ENCODE assay signal across 8 mouse cellular contexts in genomic region chr13:43773965-43774566, GRCm38 (mm10). TPM values are rescaled to one million over a fixed set of nuclear protein-coding genes. Genes with fewer than 3 reads are reported as not detected.
A peak's percentile ranks its signal among the peaks of the same experiment; 100 is the strongest.
DNase-seq lines count a peak whose midpoint lies in the region; ATAC-seq and TF ChIP-seq lines count a peak whose summit lies in the region.
"Had no signal": no experiment of that assay in that cellular context is flagged by ENCODE, and none has a peak within 500 bp of the region (broad histone marks: within the 10 kb centered on the region; RNA-seq: fewer than 3 reads in every experiment).

No protein-coding gene starts in this region.

- no peaks in the 10 kb centered on the region for H3K27me3 ChIP-seq in liver, postnatal 0 days (ENCODE audit: insufficient read depth, low read length)
- peaks cover 6% of the 10 kb centered on the region; the same call in 1 of the 2 replicates for H3K27me3 ChIP-seq in liver, embryonic 12.5 days (replicated peaks)
- no peaks in the 10 kb centered on the region for H3K27me3 ChIP-seq in neural tube, embryonic 15.5 days (replicated peaks)
- H3K27me3 ChIP-seq: limb, embryonic 15.5 days had no signal

- no peak for TF ChIP-seq EP300 in liver, postnatal 0 days (IDR thresholded peaks at IDR 0.05; ENCODE audit: low read depth)

- H3K27ac ChIP-seq in liver, postnatal 0 days (ENCODE audit: low read depth), result no peak overlapping the region
- H3K27ac ChIP-seq in liver, embryonic 12.5 days, result no peak overlapping the region
- H3K27ac ChIP-seq in neural tube, embryonic 15.5 days (replicated peaks), result no peak overlapping the region
- H3K27ac ChIP-seq: limb, embryonic 15.5 days had no signal

- intact Hi-C loops in heart, postnatal 36 days (cut with DNase I), result no loop called here
- intact Hi-C loops in left cerebral cortex, postnatal 10 days (cut with DNase I), result no loop called here

- no peak for TF ChIP-seq CTCF in liver, postnatal 0 days (IDR thresholded peaks at IDR 0.05; ENCODE audit: low read depth)

- 66% methylated on average over 15 of the region's 15 CpGs for WGBS in liver, postnatal 0 days (ENCODE audit: insufficient replicate concordance)
- 64% methylated on average over 15 of the region's 15 CpGs for WGBS in liver, embryonic 12.5 days (ENCODE audit: insufficient replicate concordance)
- WGBS in neural tube, embryonic 15.5 days, result 49% methylated on average over 15 of the region's 15 CpGs

- H3K9me3 ChIP-seq in liver, postnatal 0 days (ENCODE audit: low read length), result no peaks in the 10 kb centered on the region
- no peaks in the 10 kb centered on the region for H3K9me3 ChIP-seq in liver, embryonic 12.5 days (replicated peaks)
- H3K9me3 ChIP-seq in neural tube, embryonic 15.5 days (replicated peaks), result no peaks in the 10 kb centered on the region
- H3K9me3 ChIP-seq: limb, embryonic 15.5 days had no signal

- peak; percentile 38 for DNase-seq in liver, postnatal 0 days
- DNase-seq in brain, adult 2 months (ENCODE audit: low read depth, low spot score), result peak; percentile 73
- DNase-seq in heart, postnatal 36 days, result peak; percentile 66 to 67
- peak; percentile 48 to 70 for DNase-seq in left cerebral cortex, postnatal 10 days (ENCODE audit: extremely low spot score in 1 of 2, low spot score in 2 of 2)
- no peak for DNase-seq in ovary, postnatal 36 days (ENCODE audit: low spot score)

- no peak overlapping the region for H3K9ac ChIP-seq in liver, postnatal 0 days (replicated peaks)
- no peak overlapping the region for H3K9ac ChIP-seq in liver, embryonic 12.5 days
- H3K9ac ChIP-seq in neural tube, embryonic 15.5 days (replicated peaks), result no peak overlapping the region
- H3K9ac ChIP-seq: limb, embryonic 15.5 days had no signal

- no peak for ATAC-seq in liver, postnatal 0 days
- ATAC-seq in liver, embryonic 12.5 days, result no peak
- peak; percentile 57; the same call in 1 of the 2 replicates for ATAC-seq in neural tube, embryonic 15.5 days (ENCODE audit: low FRiP score)

- H3K4me2 ChIP-seq in liver, postnatal 0 days (ENCODE audit: low read depth, low read length), result no peak overlapping the region
- no peak overlapping the region for H3K4me2 ChIP-seq in liver, embryonic 12.5 days
- no peak overlapping the region for H3K4me2 ChIP-seq in neural tube, embryonic 15.5 days
- H3K4me2 ChIP-seq: limb, embryonic 15.5 days had no signal

- no peaks in the 10 kb centered on the region for H3K4me1 ChIP-seq in liver, postnatal 0 days (ENCODE audit: insufficient read depth)
- H3K4me1 ChIP-seq in liver, embryonic 12.5 days, result no peaks in the 10 kb centered on the region
- peaks cover 9% of the 10 kb centered on the region for H3K4me1 ChIP-seq in neural tube, embryonic 15.5 days

- H3K4me3 ChIP-seq in liver, postnatal 0 days (ENCODE audit: low read depth, low read length), result no peak overlapping the region
- no peak overlapping the region for H3K4me3 ChIP-seq in liver, embryonic 12.5 days
- H3K4me3 ChIP-seq in neural tube, embryonic 15.5 days (replicated peaks), result no peak overlapping the region
- H3K4me3 ChIP-seq: limb, embryonic 15.5 days had no signal

- H3K36me3 ChIP-seq in liver, postnatal 0 days (replicated peaks; ENCODE audit: insufficient read depth, low read length), result no peaks in the 10 kb centered on the region
- no peaks in the 10 kb centered on the region for H3K36me3 ChIP-seq in liver, embryonic 12.5 days
- no peaks in the 10 kb centered on the region for H3K36me3 ChIP-seq in neural tube, embryonic 15.5 days
- H3K36me3 ChIP-seq: limb, embryonic 15.5 days had no signal

RNA-seq across cellular contexts. Expression of gene Cd83, which starts 10.5 kb away (rescaled TPM):
- 1.9 and 2.0 TPM in 2 replicates for polyA plus RNA-seq in liver, postnatal 0 days (2015; fragmentation: Nextera tagmentation; extraction: Ambion mirVana)
- 0.64 and 0.89 TPM in 2 replicates for polyA plus RNA-seq in liver, embryonic 12.5 days (2016; fragmentation: Nextera tagmentation; extraction: Ambion mirVana)
- 1 to 10 TPM; 4.1 to 4.5 TPM for total RNA-seq in heart, postnatal 36 days (2021)
- 1 to 10 TPM; 7.7 to 8.3 TPM for total RNA-seq in left cerebral cortex, postnatal 10 days (2021)
- polyA plus RNA-seq in neural tube, embryonic 15.5 days (2015; fragmentation: Nextera tagmentation; extraction: Ambion mirVana), result 31.0 and 43.1 TPM in 2 replicates

Comparison
In these comparisons a context has a peak if more than half of its experiments do, and no peak if none do; other contexts are left out.
1. RNA of gene Cd83, which starts 10.5 kb away (polyA plus RNA-seq): 31.0 to 43.1 TPM in neural tube, embryonic 15.5 days; 1.9 to 2.0 TPM in liver, postnatal 0 days and 0.64 to 0.89 TPM in liver, embryonic 12.5 days; every median in the first group is over 10 times any median in the second.